16 mouse cellular contexts compared by ENCODE assay signal in the genomic region with DNA sequence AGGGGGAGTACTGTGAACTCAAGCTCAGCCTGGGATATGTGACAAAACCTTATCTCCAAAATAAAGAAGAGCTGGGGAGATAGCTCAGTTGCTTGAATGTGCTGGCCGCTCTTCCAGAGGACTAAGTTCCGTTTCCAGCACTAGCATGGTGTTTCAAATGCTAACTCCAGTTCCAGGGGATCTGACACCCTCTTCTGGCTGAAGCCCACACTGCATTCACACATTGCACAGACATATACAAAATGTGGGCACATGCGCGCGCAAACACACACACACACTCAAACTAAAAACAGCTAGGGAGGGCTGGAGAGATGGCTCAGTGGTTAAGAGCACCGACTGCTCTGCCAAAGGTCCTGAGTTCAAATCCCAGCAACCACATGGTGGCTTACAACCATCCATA. TPM values are rescaled to one million over a fixed set of nuclear protein-coding genes. Genes with fewer than 3 reads are reported as not detected.
DNase-seq lines count a peak whose midpoint lies in the region; ATAC-seq and TF ChIP-seq lines count a peak whose summit lies in the region.
"Had no signal": no experiment of that assay in that cellular context is flagged by ENCODE, and none has a peak within 500 bp of the region (broad histone marks: within the 10 kb centered on the region; RNA-seq: fewer than 3 reads in every experiment).

No protein-coding gene starts in this region.

- 93% methylated on average over 6 of the region's 6 CpGs for WGBS in heart, adult 2 months
- 87% methylated on average over 6 of the region's 6 CpGs for WGBS in limb, embryonic 12.5 days
- 89% methylated on average over 6 of the region's 6 CpGs for WGBS in limb, embryonic 10.5 days
- 87% methylated on average over 6 of the region's 6 CpGs for WGBS in limb, embryonic 13.5 days

- peak; percentile 41 for TF ChIP-seq CTCF in heart, adult 2 months (IDR thresholded peaks at IDR 0.05)
- TF ChIP-seq CTCF in ES-Bruce4 (IDR thresholded peaks at IDR 0.05; ENCODE audit: low read depth, low read length), result peak; percentile 52

- no peak overlapping the region for H3K4me3 ChIP-seq in heart, adult 2 months
- H3K4me3 ChIP-seq in limb, embryonic 12.5 days (replicated peaks), result no peak overlapping the region
- H3K4me3 ChIP-seq in limb, embryonic 10.5 days, result no peak overlapping the region
- no peak overlapping the region for H3K4me3 ChIP-seq in ES-Bruce4 (ENCODE audit: low read depth, low read length)
- H3K4me3 ChIP-seq in limb, embryonic 13.5 days, result no peak overlapping the region
- H3K4me3 ChIP-seq: embryonic facial prominence, embryonic 12.5 days; heart, embryonic 15.5 days; hindbrain, embryonic 13.5 days; midbrain, embryonic 12.5 days; myocyte; stomach, embryonic 15.5 days had no signal

- no peak overlapping the region for H3K9ac ChIP-seq in heart, adult 2 months (ENCODE audit: low read depth, low read length)
- no peak overlapping the region for H3K9ac ChIP-seq in limb, embryonic 12.5 days (replicated peaks)
- H3K9ac ChIP-seq in ES-Bruce4 (ENCODE audit: low read depth, poor library complexity, severe bottlenecking), result no peak overlapping the region
- H3K9ac ChIP-seq in limb, embryonic 13.5 days, result no peak overlapping the region
- H3K9ac ChIP-seq: embryonic facial prominence, embryonic 12.5 days; heart, embryonic 15.5 days; hindbrain, embryonic 13.5 days; midbrain, embryonic 12.5 days; stomach, embryonic 15.5 days had no signal

- no peaks in the 10 kb centered on the region for H3K9me3 ChIP-seq in limb, embryonic 12.5 days
- no peaks in the 10 kb centered on the region for H3K9me3 ChIP-seq in limb, embryonic 10.5 days (replicated peaks)
- no peaks in the 10 kb centered on the region for H3K9me3 ChIP-seq in ES-Bruce4 (replicated peaks; ENCODE audit: control insufficient read depth, insufficient read depth, low read length, poor library complexity, severe bottlenecking)
- no peaks in the 10 kb centered on the region for H3K9me3 ChIP-seq in limb, embryonic 13.5 days
- H3K9me3 ChIP-seq: embryonic facial prominence, embryonic 12.5 days; heart, embryonic 15.5 days; hindbrain, embryonic 13.5 days; midbrain, embryonic 12.5 days; stomach, embryonic 15.5 days had no signal

- TF ChIP-seq POLR2A in heart, adult 2 months (IDR thresholded peaks at IDR 0.05; ENCODE audit: insufficient read depth, low read depth, low read length), result no peak
- no peak for TF ChIP-seq POLR2A in ES-Bruce4 (IDR thresholded peaks at IDR 0.05; ENCODE audit: insufficient read depth, low read length)

- H3K27ac ChIP-seq in heart, adult 2 months, result no peak overlapping the region
- peak overlapping the region; percentile 25; the same call in 1 of the 2 replicates for H3K27ac ChIP-seq in limb, embryonic 12.5 days
- no peak overlapping the region for H3K27ac ChIP-seq in limb, embryonic 10.5 days
- H3K27ac ChIP-seq in ES-Bruce4 (ENCODE audit: insufficient read depth, low read length), result no peak overlapping the region
- peak overlapping the region; percentile 28; the same call in 1 of the 2 replicates for H3K27ac ChIP-seq in limb, embryonic 13.5 days
- H3K27ac ChIP-seq: embryonic facial prominence, embryonic 12.5 days; hindbrain, embryonic 13.5 days; midbrain, embryonic 12.5 days; stomach, embryonic 15.5 days had no signal

- ATAC-seq in limb, embryonic 12.5 days (ENCODE audit: insufficient number of reproducible peaks, insufficient read depth, low FRiP score, low TSS enrichment, low read depth), result no peak
- no peak for ATAC-seq in limb, embryonic 13.5 days (ENCODE audit: low FRiP score, low read depth)

- no peak for DNase-seq in heart, adult 2 months
- no peak for DNase-seq in heart, postnatal 10 days
- DNase-seq in limb, embryonic 10.5 days (ENCODE audit: low spot score), result no peak
- no peak for DNase-seq in right cerebral cortex, adult 2 months (ENCODE audit: low spot score in 2 of 2)
- DNase-seq: kidney, adult 11 months; lung, postnatal 36 days; thymus, postnatal 14 days had no signal

- intact Hi-C loops in heart, adult 2 months (cut with DNase I), result no loop called here
- intact Hi-C loops in heart, postnatal 10 days (cut with DNase I), result no loop called here

- H3K27me3 ChIP-seq in heart, adult 2 months (ENCODE audit: control insufficient read depth, insufficient read depth, low read length), result no peaks in the 10 kb centered on the region
- H3K27me3 ChIP-seq in limb, embryonic 12.5 days, result no peaks in the 10 kb centered on the region
- H3K27me3 ChIP-seq in limb, embryonic 10.5 days (ENCODE audit: low read depth, poor library complexity, severe bottlenecking), result no peaks in the 10 kb centered on the region
- no peaks in the 10 kb centered on the region for H3K27me3 ChIP-seq in ES-Bruce4 (ENCODE audit: control insufficient read depth, insufficient read depth, low read length, poor library complexity, severe bottlenecking)
- no peaks in the 10 kb centered on the region for H3K27me3 ChIP-seq in limb, embryonic 13.5 days
- H3K27me3 ChIP-seq: embryonic facial prominence, embryonic 12.5 days; heart, embryonic 15.5 days; hindbrain, embryonic 13.5 days; midbrain, embryonic 12.5 days; stomach, embryonic 15.5 days had no signal

- H3K79me2 ChIP-seq in heart, adult 2 months (replicated peaks; ENCODE audit: control insufficient read depth, insufficient read depth, low read length), result no peaks in the 10 kb centered on the region

- TF ChIP-seq EP300 in heart, adult 2 months (IDR thresholded peaks at IDR 0.05; ENCODE audit: insufficient read depth, low read depth, low read length), result no peak
- TF ChIP-seq EP300 in ES-Bruce4 (IDR thresholded peaks at IDR 0.05; ENCODE audit: insufficient read depth, low read depth, low read length), result no peak

- no peaks in the 10 kb centered on the region for H3K36me3 ChIP-seq in heart, adult 2 months (ENCODE audit: control insufficient read depth, insufficient read depth, low read length)
- peaks cover 11% of the 10 kb centered on the region for H3K36me3 ChIP-seq in limb, embryonic 12.5 days
- H3K36me3 ChIP-seq in limb, embryonic 10.5 days, result peaks cover 11% of the 10 kb centered on the region
- H3K36me3 ChIP-seq in ES-Bruce4 (ENCODE audit: control insufficient read depth, insufficient read depth, low read length, poor library complexity, severe bottlenecking), result no peaks in the 10 kb centered on the region
- peaks cover 9% of the 10 kb centered on the region for H3K36me3 ChIP-seq in limb, embryonic 13.5 days
- H3K36me3 ChIP-seq: heart, embryonic 15.5 days; hindbrain, embryonic 13.5 days; midbrain, embryonic 12.5 days; stomach, embryonic 15.5 days had no signal

- H3K4me1 ChIP-seq in heart, adult 2 months (ENCODE audit: control insufficient read depth, insufficient read depth, low read length), result no peaks in the 10 kb centered on the region
- H3K4me1 ChIP-seq in limb, embryonic 12.5 days (replicated peaks), result peaks cover 24% of the 10 kb centered on the region
- H3K4me1 ChIP-seq in limb, embryonic 10.5 days, result peaks cover 24% of the 10 kb centered on the region
- H3K4me1 ChIP-seq in ES-Bruce4 (ENCODE audit: control insufficient read depth, insufficient read depth, low read length), result peaks cover 2% of the 10 kb centered on the region
- peaks cover 32% of the 10 kb centered on the region for H3K4me1 ChIP-seq in limb, embryonic 13.5 days

- H3K4me2 ChIP-seq in limb, embryonic 12.5 days, result no peak overlapping the region
- H3K4me2 ChIP-seq in limb, embryonic 13.5 days (replicated peaks), result no peak overlapping the region
- H3K4me2 ChIP-seq: embryonic facial prominence, embryonic 12.5 days; heart, embryonic 15.5 days; hindbrain, embryonic 13.5 days; midbrain, embryonic 12.5 days; stomach, embryonic 15.5 days had no signal

RNA-seq across cellular contexts. Expression of gene Ier5l, which starts 14.8 kb away (rescaled TPM):
- total RNA-seq in heart, adult 2 months (2021), result 1 to 10 TPM; 2.8 to 3.0 TPM
- polyA plus RNA-seq in heart, adult 2 months (2012; rRNA removed), result 3.4 and 5.6 TPM in 2 replicates
- 10 to 100 TPM in 1 of 2 experiments, 1 to 10 TPM in 1; 9.5 to 12.2 TPM for total RNA-seq in heart, postnatal 10 days (2021)
- 3.6 and 4.5 TPM in 2 replicates for polyA plus RNA-seq in limb, embryonic 12.5 days (2016; fragmentation: Nextera tagmentation; extraction: Ambion mirVana)
- 2.2 and 2.9 TPM in 2 replicates for polyA plus RNA-seq in limb, embryonic 10.5 days (2016; fragmentation: Nextera tagmentation; extraction: Ambion mirVana)
- polyA plus RNA-seq in ES-Bruce4 (2011; ENCODE audit: insufficient read depth, insufficient read length, low read depth, missing spikeins), result 5.3 and 6.2 TPM in 2 replicates
- polyA plus RNA-seq in limb, embryonic 13.5 days (2015; fragmentation: Nextera tagmentation; extraction: Ambion mirVana), result 2.9 and 3.0 TPM in 2 replicates

RNA-seq across cellular contexts. Expression of gene Ptpa, which starts 43.4 kb away (rescaled TPM):
- total RNA-seq in heart, adult 2 months (2021), result 10 to 100 TPM; 82.7 to 91.2 TPM
- polyA plus RNA-seq in heart, adult 2 months (2012; rRNA removed), result 88.7 and 107 TPM in 2 replicates
- 100 to 1,000 TPM; 125 to 133 TPM for total RNA-seq in heart, postnatal 10 days (2021)
- polyA plus RNA-seq in limb, embryonic 12.5 days (2016; fragmentation: Nextera tagmentation; extraction: Ambion mirVana), result 154 and 155 TPM in 2 replicates
- polyA plus RNA-seq in limb, embryonic 10.5 days (2016; fragmentation: Nextera tagmentation; extraction: Ambion mirVana), result 172 and 177 TPM in 2 replicates
- polyA plus RNA-seq in ES-Bruce4 (2011; ENCODE audit: insufficient read depth, insufficient read length, low read depth, missing spikeins), result 83.1 and 91.6 TPM in 2 replicates
- 144 and 150 TPM in 2 replicates for polyA plus RNA-seq in limb, embryonic 13.5 days (2015; fragmentation: Nextera tagmentation; extraction: Ambion mirVana)

RNA-seq across cellular contexts. Expression of gene Crat, which starts 43.6 kb away (rescaled TPM):
- 100 to 1,000 TPM; 452 to 542 TPM for total RNA-seq in heart, adult 2 months (2021)
- 695 and 713 TPM in 2 replicates for polyA plus RNA-seq in heart, adult 2 months (2012; rRNA removed)
- total RNA-seq in heart, postnatal 10 days (2021), result 100 to 1,000 TPM; 448 to 485 TPM
- polyA plus RNA-seq in limb, embryonic 12.5 days (2016; fragmentation: Nextera tagmentation; extraction: Ambion mirVana), result 24.4 and 27.5 TPM in 2 replicates
- polyA plus RNA-seq in limb, embryonic 10.5 days (2016; fragmentation: Nextera tagmentation; extraction: Ambion mirVana), result 21.9 and 22.9 TPM in 2 replicates
- 8.9 and 12.3 TPM in 2 replicates for polyA plus RNA-seq in ES-Bruce4 (2011; ENCODE audit: insufficient read depth, insufficient read length, low read depth, missing spikeins)
- 28.0 and 31.1 TPM in 2 replicates for polyA plus RNA-seq in limb, embryonic 13.5 days (2015; fragmentation: Nextera tagmentation; extraction: Ambion mirVana)

Comparison
In these comparisons a context has a peak if more than half of its experiments do, and no peak if none do; other contexts are left out.
1. H3K27ac ChIP-seq: peak in limb, embryonic 12.5 days (single experiment) and limb, embryonic 13.5 days (single experiment); none in heart, adult 2 months (single experiment), limb, embryonic 10.5 days (single experiment) and ES-Bruce4 (single experiment).
2. RNA of gene Crat, which starts 43.6 kb away (polyA plus RNA-seq): 695 to 713 TPM in heart, adult 2 months; 28.0 to 31.1 TPM in limb, embryonic 13.5 days, 24.4 to 27.5 TPM in limb, embryonic 12.5 days, 21.9 to 22.9 TPM in limb, embryonic 10.5 days and 8.9 to 12.3 TPM in ES-Bruce4; every median in the first group is over 10 times any median in the second.